Mouse (Mus musculus) midbrain, embryonic 16.5 days (tissue): ENCODE data around the gene Rdh1. TPM values are rescaled to one million over a fixed set of nuclear protein-coding genes. Genes with fewer than 3 reads are reported as not detected.
A peak's percentile ranks its signal among the peaks of the same experiment; 100 is the strongest.

Experiments
- ATAC-seq: fragments of 200-750 bp; cut with Nextera tagmentation; 2 replicates; pipeline ENCODE4 v1.8.0; 2017; ENCODE audit warnings: moderate TSS enrichment
- H3K27ac ChIP-seq: fragments of 300-500 bp; sonication (generic); 2 replicates; pipeline ENCODE4 v1.5.1; 2014; ENCODE audit warnings: mild to moderate bottlenecking, low read length, mixed read lengths
- H3K27me3 ChIP-seq: fragments of 300-500 bp; sonication (generic); 2 replicates; pipeline ENCODE4 v1.6.1; 2014; ENCODE audit warnings: low read depth, low read length, mixed read lengths; ENCODE audit not compliant: control insufficient read depth, insufficient read depth
- H3K36me3 ChIP-seq: fragments of 300-500 bp; sonication (generic); 2 replicates; pipeline ENCODE4 v1.6.1; 2014; ENCODE audit warnings: mild to moderate bottlenecking, low read length, moderate library complexity, mixed read lengths; ENCODE audit not compliant: control insufficient read depth, insufficient read depth
- H3K4me1 ChIP-seq: fragments of 300-500 bp; sonication (generic); 2 replicates; pipeline ENCODE4 v1.6.1; 2014; ENCODE audit warnings: mild to moderate bottlenecking, low read length, mixed read lengths; ENCODE audit not compliant: control insufficient read depth, insufficient read depth
- H3K4me2 ChIP-seq: fragments of 300-500 bp; sonication (generic); 2 replicates; pipeline ENCODE4 v1.6.1; 2014; ENCODE audit warnings: mild to moderate bottlenecking, low read length, mixed read lengths
- H3K4me3 ChIP-seq: fragments of 300-500 bp; sonication (generic); 2 replicates; pipeline ENCODE4 v1.5.1; 2014; ENCODE audit warnings: low read depth, mild to moderate bottlenecking, low read length, moderate library complexity, mixed read lengths
- H3K9ac ChIP-seq: fragments of 300-500 bp; sonication (generic); 2 replicates; pipeline ENCODE4 v1.6.1; 2014; ENCODE audit warnings: low read depth, low read length, mixed read lengths
- H3K9me3 ChIP-seq: fragments of 300-500 bp; sonication (generic); replicated peaks from 2 replicates; pipeline ENCODE4 v1.6.1; 2014; ENCODE audit warnings: mild to moderate bottlenecking, low read length, mixed read lengths; ENCODE audit not compliant: control insufficient read depth, poor library complexity, severe bottlenecking
- WGBS: fragments of 180-500 bp; shearing (Covaris S2); extraction: QIAGEN DNeasy Blood & Tissue Kit; methylation state at CpG from one replicate; pipeline ENCODE4 v1.1.7; 2014; 5-methylcytosine and 5-hydroxymethylcytosine counted together
- polyA plus RNA-seq: library from polyadenylated mRNA; unstranded; fragments of >200 nt; fragmentation: Nextera tagmentation; extraction: Ambion mirVana; gene quantifications from 2 replicates; pipeline ENCODE4 v1.2.1, GENCODE M21; 2015

Gene Rdh1
- polyA plus RNA-seq, 1 experiment from 2014 or later, result not detected

DNA sequence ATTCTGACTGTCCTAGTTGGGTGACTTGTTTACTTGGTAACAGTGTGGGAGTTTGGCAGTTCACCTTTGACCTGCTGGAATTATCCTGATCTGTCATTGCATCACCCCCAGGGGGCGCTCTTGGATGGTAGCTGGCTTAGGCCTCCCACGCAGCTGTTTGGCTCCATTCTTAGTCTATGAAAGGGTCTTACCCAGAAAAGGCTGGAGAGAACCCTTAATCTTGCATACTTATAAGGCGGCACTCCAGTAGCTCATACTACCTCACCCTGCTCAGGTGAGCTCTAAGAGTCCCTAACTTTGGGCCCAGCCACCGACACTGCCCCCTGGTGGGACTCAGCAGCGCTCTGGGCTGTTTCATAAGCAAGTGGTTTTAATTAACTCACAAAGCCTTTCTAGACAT lies 14.9 kb upstream of the Rdh1 start:
- H3K9ac ChIP-seq, result no peak overlapping the region
- no peaks in the 10 kb centered on the region for H3K9me3 ChIP-seq
- no peak overlapping the region for H3K4me3 ChIP-seq
- H3K4me2 ChIP-seq, result no peak overlapping the region
- peaks cover 38% of the 10 kb centered on the region for H3K36me3 ChIP-seq
- 75% methylated on average over 5 of the region's 5 CpGs for WGBS
- peaks cover 10% of the 10 kb centered on the region for H3K4me1 ChIP-seq
- no peak overlapping the region for H3K27ac ChIP-seq
- H3K27me3 ChIP-seq, result no peaks in the 10 kb centered on the region
- ATAC-seq, result no peak

- Histone ChIP-seq H3K27ac (no peak overlapping the region), H3K4me1 (peaks cover under 1% of the 10 kb centered on the region; the same call in 1 of the 2 replicates), H3K4me3 (no peak overlapping the region), H3K9me3 (no peaks in the 10 kb centered on the region), H3K4me2 (no peak overlapping the region), H3K27me3 (no peaks in the 10 kb centered on the region), H3K9ac (no peak overlapping the region), H3K36me3 (peaks cover 38% of the 10 kb centered on the region)
- WGBS, result 83% methylated on average over 5 of the region's 5 CpGs
- ATAC-seq, result no peak
Measured at GRCm38 (mm10) chr10:127745886-127746285, 13.6 kb upstream of the Rdh1 start.

DNA sequence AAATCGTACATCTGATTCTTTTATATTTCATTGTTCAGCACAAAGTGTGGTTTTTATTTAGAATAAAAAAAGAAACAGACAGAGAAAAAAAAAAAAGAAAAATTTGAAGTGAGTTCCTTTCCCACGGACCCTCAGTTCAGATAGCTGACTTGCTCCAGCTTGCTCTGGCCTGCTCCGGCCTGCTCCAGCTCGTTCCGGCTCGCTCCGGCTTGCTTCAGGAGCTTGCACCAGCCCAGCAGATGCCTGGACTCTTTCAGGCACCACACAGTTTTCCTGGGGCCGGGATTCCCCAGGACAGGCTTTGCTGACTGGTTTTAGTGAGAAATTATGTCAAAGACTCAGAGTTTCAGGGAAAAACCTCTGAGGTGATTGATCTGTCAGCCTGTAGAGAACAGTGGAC lies 12.3 kb upstream of the Rdh1 start:
- Histone ChIP-seq H3K9me3 (no peaks in the 10 kb centered on the region), H3K36me3 (peaks cover 30% of the 10 kb centered on the region), H3K4me1 (no peaks in the 10 kb centered on the region), H3K4me2 (no peak overlapping the region), H3K9ac (no peak overlapping the region), H3K4me3 (no peak overlapping the region), H3K27me3 (no peaks in the 10 kb centered on the region), H3K27ac (no peak overlapping the region)
- ATAC-seq, result no peak
- 95% methylated on average over 8 of the region's 8 CpGs for WGBS

GRCm38 (mm10) chr10:127748847-127749612 lies 10.5 kb upstream of the Rdh1 start:
- 21% methylated on average over 8 of the region's 8 CpGs for WGBS
- H3K27me3 ChIP-seq, result no peaks in the 10 kb centered on the region
- ATAC-seq, result no peak
- H3K4me2 ChIP-seq, result peak overlapping the region; percentile 29; the same call in 1 of the 2 replicates
- H3K4me3 ChIP-seq, result no peak overlapping the region
- peaks cover 13% of the 10 kb centered on the region for H3K36me3 ChIP-seq
- H3K27ac ChIP-seq, result no peak overlapping the region
- H3K9me3 ChIP-seq, result no peaks in the 10 kb centered on the region
- H3K9ac ChIP-seq, result 0 out of 2 replicates have a peak overlapping the region, but pooled peaks have one; percentile 13
- H3K4me1 ChIP-seq, result no peaks in the 10 kb centered on the region

- Histone ChIP-seq H3K36me3 (peaks cover 13% of the 10 kb centered on the region), H3K9ac (no peak overlapping the region), H3K27ac (no peak overlapping the region), H3K9me3 (no peaks in the 10 kb centered on the region), H3K4me1 (no peaks in the 10 kb centered on the region), H3K4me2 (peak overlapping the region; percentile 29), H3K27me3 (no peaks in the 10 kb centered on the region), H3K4me3 (peak overlapping the region; percentile 11)
- 54% methylated on average over 24 of the region's 24 CpGs for WGBS
- no peak for ATAC-seq
Measured at GRCm38 (mm10) chr10:127750136-127750777, 9.3 kb upstream of the Rdh1 start.

DNA sequence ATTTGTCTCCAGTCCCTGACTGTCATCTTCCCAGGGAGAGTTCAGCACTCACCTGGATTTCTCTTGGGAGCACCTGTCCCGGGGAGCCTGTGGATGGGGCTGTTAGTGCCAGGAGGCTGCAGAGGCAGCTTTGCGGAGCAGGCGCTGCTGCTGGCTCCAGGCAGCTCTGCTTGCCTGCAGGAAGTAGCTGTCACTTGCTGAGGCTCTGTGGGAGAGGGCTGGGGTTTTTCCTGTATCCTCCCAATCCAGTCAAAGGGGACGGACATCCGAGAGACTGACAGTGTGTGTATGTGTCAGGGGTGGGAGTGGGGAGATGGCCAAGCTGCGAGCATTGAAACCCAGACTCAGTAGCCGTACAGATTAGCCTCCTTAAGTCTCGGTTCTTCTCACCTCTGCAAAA lies 8.0 kb upstream of the Rdh1 start, which contains the start of gene Gpr182:
Gene Gpr182 (minus strand): TSS at position 185 of the 400 bp plus-strand sequence.
- H3K4me2 ChIP-seq, result peak within 1 kb of the TSS; percentile 29
- H3K9me3 ChIP-seq, result no peaks in the 10 kb centered on the region
- ATAC-seq, result no peak
- H3K27ac ChIP-seq, result no peak within 1 kb of the TSS
- no peak within 1 kb of the TSS for H3K9ac ChIP-seq
- H3K4me1 ChIP-seq, result no peaks in the 10 kb centered on the region
- WGBS, result 65% methylated on average over 8 of the region's 8 CpGs
- no peak within 1 kb of the TSS; the same call in 1 of the 2 replicates for H3K4me3 ChIP-seq
- no peaks in the 10 kb centered on the region for H3K27me3 ChIP-seq
- H3K36me3 ChIP-seq, result peaks cover 13% of the 10 kb centered on the region

DNA sequence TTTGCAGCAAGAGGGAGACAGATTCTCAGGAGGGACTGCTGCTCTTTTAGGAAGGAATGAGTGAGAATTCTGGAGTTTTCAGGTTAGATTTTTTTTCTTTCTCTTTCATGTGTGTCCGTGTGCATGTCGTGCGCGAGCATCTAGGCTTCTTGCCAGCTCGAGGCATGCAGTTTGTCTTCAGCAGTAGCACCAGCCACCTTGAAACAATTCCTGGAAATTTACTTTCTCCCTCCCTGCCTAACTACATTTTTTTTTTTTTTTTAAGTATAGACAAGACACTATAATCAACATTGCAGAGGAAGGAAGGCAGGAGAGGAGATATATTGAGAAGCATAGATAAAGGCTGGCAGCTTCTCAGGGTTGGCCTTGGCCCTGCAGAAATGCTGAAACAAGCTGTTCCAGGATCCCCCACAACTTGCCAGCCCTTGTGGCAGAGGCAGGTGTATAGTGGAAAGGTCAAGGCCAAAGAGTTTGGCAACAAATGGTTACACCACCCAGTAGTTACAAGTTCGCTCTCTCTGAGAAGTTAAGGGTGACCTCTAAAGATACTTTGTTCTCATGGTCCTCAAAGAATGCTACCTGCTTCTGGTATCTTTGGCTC lies 4.9 kb upstream of the Rdh1 start:
- Histone ChIP-seq H3K4me3 (no peak overlapping the region), H3K27ac (no peak overlapping the region), H3K9ac (no peak overlapping the region), H3K36me3 (no peaks in the 10 kb centered on the region), H3K27me3 (no peaks in the 10 kb centered on the region), H3K4me2 (no peak overlapping the region), H3K9me3 (no peaks in the 10 kb centered on the region), H3K4me1 (no peaks in the 10 kb centered on the region)
- ATAC-seq, result no peak
- 88% methylated on average over 6 of the region's 6 CpGs for WGBS

DNA sequence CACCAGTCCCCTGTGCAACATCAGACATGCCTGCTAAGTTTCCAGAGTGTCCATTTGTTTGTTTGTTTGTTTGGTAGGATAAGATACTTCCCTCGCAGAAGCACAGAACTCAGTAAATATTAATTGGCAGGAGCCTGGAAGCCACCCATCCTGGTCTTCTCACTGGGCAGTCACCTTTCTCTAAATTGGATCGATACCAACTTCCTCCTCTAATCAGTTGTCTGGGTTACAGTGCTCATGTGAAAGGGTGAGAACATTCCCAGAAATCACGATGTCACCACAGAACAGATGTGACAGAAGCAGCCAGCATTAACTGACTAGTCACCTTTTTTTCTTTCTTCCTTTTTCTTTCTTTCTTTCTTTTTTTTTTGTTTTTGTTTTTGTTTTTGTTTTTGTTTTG lies 4.3 kb upstream of the Rdh1 start:
- no peaks in the 10 kb centered on the region for H3K36me3 ChIP-seq
- no peak overlapping the region for H3K9ac ChIP-seq
- no peak overlapping the region for H3K27ac ChIP-seq
- no peak for ATAC-seq
- no peak overlapping the region for H3K4me2 ChIP-seq
- no peaks in the 10 kb centered on the region for H3K4me1 ChIP-seq
- H3K4me3 ChIP-seq, result no peak overlapping the region
- 79% methylated on average over 3 of the region's 3 CpGs for WGBS
- no peaks in the 10 kb centered on the region for H3K27me3 ChIP-seq
- H3K9me3 ChIP-seq, result no peaks in the 10 kb centered on the region
